In genomic region chr14:16269776-16270175, GRCm38 (mm10) we compare ENCODE assay signal across 17 mouse cellular contexts.
"Had no signal": no experiment of that assay in that cellular context is flagged by ENCODE, and none has a peak within 500 bp of the region (broad histone marks: within the 10 kb centered on the region; RNA-seq: fewer than 3 reads in every experiment).

No protein-coding gene starts in this region.

- H3K9ac ChIP-seq: limb, embryonic 12.5 days; limb, embryonic 15.5 days; liver, embryonic 14.5 days; liver, postnatal 0 days; lung, embryonic 14.5 days; neural tube, embryonic 12.5 days; neural tube, embryonic 15.5 days had no signal

- H3K4me3 ChIP-seq: limb, embryonic 12.5 days; limb, embryonic 15.5 days; neural tube, embryonic 12.5 days; neural tube, embryonic 15.5 days had no signal

- H3K36me3 ChIP-seq: neural tube, embryonic 12.5 days; neural tube, embryonic 15.5 days had no signal

- H3K4me2 ChIP-seq: limb, embryonic 12.5 days; limb, embryonic 15.5 days; liver, embryonic 11.5 days; lung, embryonic 14.5 days; midbrain, embryonic 11.5 days; neural tube, embryonic 12.5 days; neural tube, embryonic 15.5 days had no signal

- H3K27me3 ChIP-seq: limb, embryonic 12.5 days; limb, embryonic 15.5 days; neural tube, embryonic 12.5 days; neural tube, embryonic 15.5 days had no signal

- H3K4me1 ChIP-seq: limb, embryonic 12.5 days; limb, embryonic 15.5 days; neural tube, embryonic 12.5 days; neural tube, embryonic 15.5 days had no signal

- DNase-seq: kidney, postnatal 25 days; left cerebral cortex, postnatal 4 days; liver, postnatal 0 days; lung, embryonic 14.5 days; midbrain, embryonic 14.5 days; thymus, adult 18-20 months; thymus, postnatal 36 days had no signal

- ATAC-seq: liver, postnatal 0 days; lung, postnatal 0 days had no signal

- H3K9me3 ChIP-seq: limb, embryonic 12.5 days; limb, embryonic 15.5 days; neural tube, embryonic 12.5 days; neural tube, embryonic 15.5 days had no signal

- H3K27ac ChIP-seq: kidney, postnatal 0 days; limb, embryonic 12.5 days; limb, embryonic 15.5 days; liver, embryonic 14.5 days; macrophage; neural tube, embryonic 12.5 days; neural tube, embryonic 15.5 days had no signal
